Mouse (Mus musculus): Measurements from ENCODE around the gene Pole4.

Gene Pole4

DNA sequence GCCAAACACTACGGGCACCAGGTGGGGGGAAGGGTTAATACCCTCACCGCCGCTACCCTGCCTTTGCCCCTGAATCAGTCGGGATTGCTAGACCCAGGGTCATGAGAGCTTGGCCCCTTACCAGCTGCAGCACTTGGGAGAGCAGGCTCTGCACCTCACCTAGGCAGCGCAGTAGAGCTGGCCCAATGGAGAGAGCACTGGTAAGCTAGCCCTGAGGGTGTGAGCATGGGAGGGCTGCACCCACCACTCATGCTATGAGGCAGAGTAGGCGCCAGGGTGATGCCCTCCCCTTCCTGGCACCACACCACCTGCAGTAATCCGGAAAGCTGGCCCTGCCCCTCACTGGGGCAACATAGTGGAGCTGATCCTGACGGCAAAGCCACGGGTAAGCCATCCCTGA lies 94.1 kb downstream of the Pole4 start:
- DNase-seq = no peak

DNA sequence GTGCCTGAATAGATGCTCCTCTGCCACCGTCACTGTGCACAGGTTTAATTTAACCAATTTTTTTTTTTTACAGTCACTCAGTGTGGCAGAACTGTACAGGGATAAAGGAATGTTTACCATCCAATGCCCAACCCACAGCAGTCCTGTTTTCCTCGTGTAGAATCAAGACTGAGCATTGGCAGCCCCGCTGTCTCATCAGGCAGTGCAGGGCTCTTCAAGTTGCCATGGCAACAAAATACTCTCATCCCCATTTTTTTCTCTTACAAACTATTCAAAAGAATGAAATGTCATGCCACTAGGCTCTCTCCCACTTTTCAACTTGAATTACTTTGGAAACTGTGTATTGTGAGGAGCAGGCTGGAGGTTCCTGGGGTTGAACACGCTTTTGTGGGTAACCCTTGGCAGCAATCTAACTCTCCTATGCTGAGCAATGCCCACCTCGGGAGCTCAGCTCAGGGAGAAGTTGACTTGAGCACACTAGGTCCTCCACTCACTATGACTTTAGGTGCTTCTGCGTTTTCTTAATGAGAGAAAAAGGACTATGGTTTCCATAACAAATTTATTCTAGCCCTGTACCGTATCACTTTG lies 95.7 kb downstream of the Pole4 start:
- DNase-seq = no peak

DNA sequence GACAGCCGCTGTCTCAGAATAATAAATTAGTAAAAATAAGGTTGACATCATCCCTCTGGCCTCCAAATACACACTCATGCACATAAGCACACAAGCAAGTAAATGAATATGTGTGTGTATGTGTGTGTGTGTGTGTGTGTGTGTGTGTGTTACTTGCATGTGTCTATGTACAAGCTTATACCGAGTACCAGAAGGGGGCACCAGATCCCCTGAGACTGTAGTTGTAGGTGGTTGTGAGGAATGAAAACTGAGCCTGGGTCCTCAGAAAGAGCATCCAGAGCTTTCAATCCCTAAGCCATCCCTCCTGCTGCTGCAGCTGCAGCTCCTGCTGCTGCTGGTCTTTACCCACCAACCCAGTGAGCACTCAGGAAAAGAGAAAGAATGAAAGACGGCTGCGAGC lies 96.4 kb downstream of the Pole4 start:
- DNase-seq = no peak

DNA sequence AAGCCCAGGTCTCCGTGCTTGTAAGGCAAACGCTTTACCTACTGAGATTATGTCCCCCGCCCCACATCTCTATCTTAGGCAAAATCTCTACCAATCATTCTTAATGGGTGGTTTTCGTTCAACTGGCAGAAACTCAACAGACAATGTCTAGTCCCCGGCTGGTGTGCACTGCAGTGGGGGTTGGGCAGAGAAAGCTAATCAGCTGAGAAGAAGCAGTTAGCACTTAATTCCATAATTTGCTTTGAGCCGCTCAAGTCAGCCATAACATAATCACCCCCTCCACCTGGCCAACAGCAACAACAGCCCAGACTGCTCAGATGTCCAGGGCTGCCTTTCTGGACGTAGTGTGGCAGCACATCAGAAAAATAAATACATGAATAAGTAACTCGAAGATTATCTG lies 100.4 kb downstream of the Pole4 start:
- DNase-seq = no peak

DNA sequence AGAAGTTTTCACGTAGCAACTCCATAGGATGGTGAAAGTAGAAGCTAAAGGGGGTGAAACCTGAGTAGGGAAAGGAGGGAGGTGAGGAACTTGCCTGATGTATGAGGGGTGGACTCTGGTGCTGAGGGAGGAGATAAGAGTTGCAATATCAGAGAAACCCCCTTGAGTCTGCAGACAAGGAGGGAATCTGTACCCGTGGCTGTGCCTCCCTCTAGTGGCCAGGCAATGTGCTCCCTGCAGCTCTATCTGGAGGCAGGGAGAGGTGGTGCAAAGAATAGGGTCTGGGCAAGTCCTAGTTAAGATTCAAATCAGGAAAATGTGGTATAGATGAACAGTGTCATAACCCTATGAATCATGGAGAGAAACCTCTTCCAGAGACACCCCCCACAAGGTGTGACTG lies 101.5 kb downstream of the Pole4 start:
- DNase-seq = peak; percentile 25 to 59

DNA sequence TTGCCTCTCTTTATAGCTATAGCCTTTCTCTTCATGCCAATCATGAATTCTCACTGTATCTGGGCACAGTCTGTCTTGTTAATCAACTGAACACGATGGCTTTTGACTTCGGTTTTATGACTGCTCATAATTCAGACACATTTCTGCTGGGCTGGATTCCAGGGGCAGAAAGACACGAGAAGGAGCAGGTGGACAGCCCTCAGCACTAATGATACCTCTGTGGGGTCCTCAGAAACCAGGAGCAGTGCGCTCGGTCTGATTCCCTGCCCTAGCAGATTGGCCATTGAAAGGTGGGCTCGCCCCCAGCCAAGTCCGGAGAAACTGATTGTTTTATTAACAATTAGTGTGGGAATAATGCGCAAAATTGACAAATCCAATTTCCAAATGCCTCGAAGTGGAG lies 101.9 kb downstream of the Pole4 start:
- no peak for DNase-seq

DNA sequence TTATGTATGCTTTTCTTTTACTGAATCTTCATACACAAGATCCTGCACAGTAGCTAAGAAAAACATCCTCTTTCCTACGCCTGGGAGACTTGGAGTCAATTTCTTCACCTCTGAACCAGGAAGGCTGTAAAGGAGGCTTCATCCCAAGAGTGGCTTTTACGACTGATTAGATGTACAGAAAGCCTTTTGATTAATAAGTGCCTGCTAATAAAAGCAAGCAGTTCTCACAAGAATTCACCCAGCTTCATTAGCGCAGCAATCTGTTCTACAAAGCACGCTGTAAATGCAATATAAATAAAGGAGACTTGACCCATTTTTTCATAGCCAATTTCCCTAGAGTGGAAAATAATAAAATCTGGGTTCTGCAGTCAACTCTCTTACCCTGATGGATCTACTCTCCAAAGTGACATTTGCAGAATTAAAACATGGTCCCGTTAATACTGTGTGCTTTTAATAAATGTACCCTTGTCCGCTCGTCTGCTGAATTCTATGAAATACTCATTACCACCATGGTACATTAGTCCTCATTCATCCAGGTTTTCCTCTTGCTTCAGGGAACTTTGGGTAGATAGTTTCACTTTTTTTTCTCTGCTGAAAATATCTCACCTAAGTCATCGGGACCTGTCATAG lies 109.6 kb downstream of the Pole4 start:
- DNase-seq = no peak

DNA sequence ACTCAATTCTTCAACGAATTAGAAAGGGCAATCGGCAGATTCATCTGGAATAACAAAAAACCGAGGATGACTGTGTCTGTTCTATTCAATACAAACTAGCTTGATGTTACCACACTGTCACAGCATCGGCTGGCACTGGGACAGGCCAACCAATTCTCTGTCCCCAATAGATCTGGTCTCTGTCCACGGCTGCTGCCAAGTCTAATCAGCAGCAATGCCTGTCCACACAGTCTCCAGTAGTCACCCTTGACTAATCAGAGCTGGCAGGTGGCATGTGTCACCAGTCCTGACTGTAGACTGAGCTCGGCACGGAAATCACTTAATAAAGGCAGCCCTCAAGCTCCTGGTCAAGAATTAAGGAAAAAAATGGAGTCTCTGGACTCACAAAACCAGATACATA lies 115.8 kb downstream of the Pole4 start:
- peak; percentile 7 to 25 for DNase-seq

DNA sequence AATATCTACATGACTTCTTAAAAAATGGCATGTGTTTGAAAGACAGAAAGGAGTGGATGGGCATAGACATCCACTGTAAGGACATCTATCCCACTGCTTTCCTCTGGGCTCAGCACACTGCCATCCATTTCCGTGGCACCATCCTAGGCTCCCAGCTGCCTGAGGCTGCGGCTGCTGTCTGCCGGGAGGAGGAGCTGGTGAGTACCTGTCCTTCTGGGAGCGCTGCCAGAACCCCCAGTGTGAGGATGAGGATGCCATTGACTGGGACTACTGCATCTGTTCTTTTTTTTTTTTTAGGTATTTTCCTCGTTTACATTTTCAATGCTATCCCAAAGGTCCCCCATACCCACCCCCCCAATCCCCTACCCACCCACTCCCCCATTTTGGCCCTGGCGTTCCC lies 119.8 kb downstream of the Pole4 start:
- peak in 1 of 2 experiments; percentile 18 for DNase-seq

DNA sequence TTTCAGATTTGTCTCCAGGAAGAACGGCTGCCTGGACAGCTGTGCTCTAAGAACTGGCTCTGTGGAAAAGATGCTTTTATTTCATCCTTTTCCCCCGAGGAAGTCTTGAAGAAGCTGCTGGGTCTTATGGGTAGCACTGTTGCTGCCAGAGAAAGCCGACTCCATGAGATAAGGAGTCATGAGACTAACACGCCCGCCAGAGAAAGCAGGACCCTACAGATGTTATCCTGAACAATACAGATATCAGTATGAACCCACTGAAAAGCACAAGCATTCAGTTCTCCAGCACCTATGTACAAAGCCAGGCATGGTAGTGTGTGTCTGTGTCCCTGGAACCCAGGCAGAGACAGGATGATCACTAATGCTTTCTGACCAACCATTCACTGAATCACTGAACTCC lies 129.7 kb downstream of the Pole4 start:
- DNase-seq = no peak

Measured in cerebellum, postnatal 25 days (tissue).